Mouse (Mus musculus): ENCODE results near the gene Slc6a21. TPM values are rescaled to one million over a fixed set of nuclear protein-coding genes. Genes with fewer than 3 reads are reported as not detected.

Gene Slc6a21
- total RNA-seq (2021), result not detected in 2 replicates
- long read RNA-seq, experiment 1, result 0 reads
- long read RNA-seq, experiment 2, result 0 reads

- peak; percentile 91 for DNase-seq
These were observed at the start of gene Slc6a21 for GRCm38 (mm10) chr7:45277136-45277760. Gene Slc6a21, plus strand, starts transcription at chr7:45277513.

GRCm38 (mm10) chr7:45228548-45228947 lies 48.8 kb upstream of the Slc6a21 start:
- DNase-seq, result no peak

GRCm38 (mm10) chr7:45229046-45229445 lies 48.3 kb upstream of the Slc6a21 start:
- no peak for DNase-seq

GRCm38 (mm10) chr7:45229459-45230203 lies 47.7 kb upstream of the Slc6a21 start:
- DNase-seq, result no peak

GRCm38 (mm10) chr7:45231192-45231591 lies 46.1 kb upstream of the Slc6a21 start:
- DNase-seq, result no peak

GRCm38 (mm10) chr7:45231941-45232340 lies 45.4 kb upstream of the Slc6a21 start:
- DNase-seq, result no peak

GRCm38 (mm10) chr7:45232716-45233465 lies 44.4 kb upstream of the Slc6a21 start:
- no peak for DNase-seq

GRCm38 (mm10) chr7:45233580-45234332 lies 43.6 kb upstream of the Slc6a21 start:
- no peak for DNase-seq

GRCm38 (mm10) chr7:45234333-45234841 lies 42.9 kb upstream of the Slc6a21 start:
- DNase-seq, result no peak

GRCm38 (mm10) chr7:45234922-45235571 lies 42.3 kb upstream of the Slc6a21 start:
- DNase-seq, result peak; percentile 51

- no peak for DNase-seq
These were observed 41.6 kb upstream of the Slc6a21 start for GRCm38 (mm10) chr7:45235656-45236180.

GRCm38 (mm10) chr7:45237747-45238699 lies 39.3 kb upstream of the Slc6a21 start:
- no peak for DNase-seq

- DNase-seq, result peak; percentile 31
These were observed 38.4 kb upstream of the Slc6a21 start, which contains the start of gene Cd37 for GRCm38 (mm10) chr7:45238723-45239496. Gene Cd37, minus strand, starts transcription at chr7:45239115.

- DNase-seq, result no peak
These were observed 37.2 kb upstream of the Slc6a21 start for GRCm38 (mm10) chr7:45240109-45240508.

- DNase-seq, result peak; percentile 60
These were observed 36.5 kb upstream of the Slc6a21 start, which contains the start of gene Slc6a16 for GRCm38 (mm10) chr7:45240633-45241388. Gene Slc6a16, plus strand, starts transcription at chr7:45241085.

GRCm38 (mm10) chr7:45241389-45241749 lies 35.9 kb upstream of the Slc6a21 start:
- no peak for DNase-seq

GRCm38 (mm10) chr7:45247666-45248065 lies 29.6 kb upstream of the Slc6a21 start:
- no peak for DNase-seq

- DNase-seq, result no peak
These were observed 23.5 kb upstream of the Slc6a21 start for GRCm38 (mm10) chr7:45253806-45254205.

Measured in adrenal gland, postnatal 14 days (tissue).